Mouse (Mus musculus) stomach, embryonic 14.5 days (tissue): Measurements from ENCODE around the gene Bola1. TPM values are rescaled to one million over a fixed set of nuclear protein-coding genes. Genes with fewer than 3 reads are reported as not detected.

ENCODE experiments used
- ATAC-seq: fragments of 200-750 bp; cut with Nextera tagmentation; 2 replicates; pipeline ENCODE4 v1.8.0; 2017; ENCODE audit warnings: low read depth, moderate TSS enrichment; ENCODE audit not compliant: insufficient number of reproducible peaks, insufficient read depth, low FRiP score
- H3K27ac ChIP-seq: fragments of 300-500 bp; sonication (generic); 2 replicates; pipeline ENCODE4 v1.5.1; 2014; ENCODE audit warnings: mild to moderate bottlenecking, low read length, moderate library complexity, mixed read lengths
- H3K27me3 ChIP-seq: fragments of 300-500 bp; sonication (generic); 2 replicates; pipeline ENCODE4 v1.6.1; 2014; ENCODE audit warnings: low read length, control low read depth, mixed read lengths; ENCODE audit not compliant: control insufficient read depth, insufficient read depth
- H3K36me3 ChIP-seq: fragments of 300-500 bp; sonication (generic); 2 replicates; pipeline ENCODE4 v1.6.1; 2014; ENCODE audit warnings: mild to moderate bottlenecking, control low read depth, low read length, moderate library complexity, mixed read lengths; ENCODE audit not compliant: control insufficient read depth, insufficient read depth
- H3K4me1 ChIP-seq: fragments of 300-500 bp; sonication (generic); 2 replicates; pipeline ENCODE4 v1.6.1; 2014; ENCODE audit warnings: low read length, control low read depth, mixed read lengths; ENCODE audit not compliant: control insufficient read depth, insufficient read depth
- H3K4me2 ChIP-seq: fragments of 300-500 bp; sonication (generic); replicated peaks from 2 replicates; pipeline ENCODE4 v1.6.1; 2014; ENCODE audit warnings: low read depth, low read length, control low read depth
- H3K4me3 ChIP-seq: fragments of 300-500 bp; sonication (generic); 2 replicates; pipeline ENCODE4 v1.5.1; 2014; ENCODE audit warnings: low read depth, low read length, control low read depth
- H3K9ac ChIP-seq: fragments of 300-500 bp; sonication (generic); replicated peaks from 2 replicates; pipeline ENCODE4 v1.6.1; 2014; ENCODE audit warnings: low read depth, mild to moderate bottlenecking, control low read depth, low read length, moderate library complexity, mixed read lengths
- H3K9me3 ChIP-seq: fragments of 300-500 bp; sonication (generic); 2 replicates; pipeline ENCODE4 v1.6.1; 2016; ENCODE audit warnings: low read depth, low read length, control low read depth; ENCODE audit not compliant: control insufficient read depth
- WGBS: fragments of 180-500 bp; shearing (Covaris S2); extraction: QIAGEN DNeasy Blood & Tissue Kit; methylation state at CpG from one replicate; pipeline ENCODE4 v1.1.7; 2014; 5-methylcytosine and 5-hydroxymethylcytosine counted together
- polyA plus RNA-seq: library from polyadenylated mRNA; unstranded; fragments of >200 nt; fragmentation: Nextera tagmentation; extraction: Ambion mirVana; gene quantifications from 2 replicates; pipeline ENCODE4 v1.2.1, GENCODE M21; 2014

Bola1 gene
- polyA plus RNA-seq, 1 experiment from 2014 or later = 61.3 TPM

- H3K27ac ChIP-seq = peak overlapping the region; percentile 85
- H3K27me3 ChIP-seq = no peaks in the 10 kb centered on the region
- H3K4me1 ChIP-seq = peaks cover 21% of the 10 kb centered on the region
- under 1% methylated on average over 12 of the region's 12 CpGs for WGBS
- no peaks in the 10 kb centered on the region for H3K36me3 ChIP-seq
- H3K9ac ChIP-seq = peak overlapping the region; percentile 55
- peak overlapping the region; percentile 92 for H3K4me2 ChIP-seq
- ATAC-seq = peak; percentile 82
- no peaks in the 10 kb centered on the region for H3K9me3 ChIP-seq
- peak overlapping the region; percentile 49 for H3K4me3 ChIP-seq
Measured at GRCm38 (mm10) chr3:96160803-96161516, 58.5 kb downstream of the Bola1 start.

- Histone ChIP-seq H3K4me2 (peak overlapping the region; percentile 92), H3K27me3 (no peaks in the 10 kb centered on the region), H3K36me3 (no peaks in the 10 kb centered on the region; the same call in 1 of the 2 replicates), H3K27ac (peak overlapping the region; percentile 85), H3K4me1 (peaks cover 21% of the 10 kb centered on the region), H3K9ac (no peak overlapping the region), H3K9me3 (no peaks in the 10 kb centered on the region), H3K4me3 (peak overlapping the region; percentile 49; the same call in 1 of the 2 replicates)
- peak; percentile 70 for ATAC-seq
- WGBS = 32% methylated on average over 4 of the region's 4 CpGs
Measured at GRCm38 (mm10) chr3:96160222-96160802, 59.2 kb downstream of the Bola1 start.

GRCm38 (mm10) chr3:96159820-96160219 lies 59.7 kb downstream of the Bola1 start:
- Histone ChIP-seq H3K27me3 (no peaks in the 10 kb centered on the region), H3K36me3 (peaks cover 4% of the 10 kb centered on the region), H3K4me2 (peak overlapping the region; percentile 92), H3K9me3 (no peaks in the 10 kb centered on the region), H3K4me3 (no peak overlapping the region), H3K27ac (peak overlapping the region; percentile 85), H3K4me1 (peaks cover 21% of the 10 kb centered on the region), H3K9ac (no peak overlapping the region)
- ATAC-seq = no peak
- WGBS = 69% methylated on average over 4 of the region's 4 CpGs

GRCm38 (mm10) chr3:96155501-96155900 lies 64.0 kb downstream of the Bola1 start:
- WGBS = 80% methylated on average over 8 of the region's 8 CpGs
- Histone ChIP-seq H3K4me2 (no peak overlapping the region), H3K36me3 (peaks cover 44% of the 10 kb centered on the region), H3K9me3 (no peaks in the 10 kb centered on the region), H3K27me3 (no peaks in the 10 kb centered on the region), H3K4me1 (peaks cover 9% of the 10 kb centered on the region), H3K4me3 (no peak overlapping the region), H3K9ac (no peak overlapping the region), H3K27ac (no peak overlapping the region)
- ATAC-seq = no peak

GRCm38 (mm10) chr3:96152611-96153010 lies 66.9 kb downstream of the Bola1 start:
- no peak for ATAC-seq
- Histone ChIP-seq H3K4me2 (no peak overlapping the region), H3K27ac (no peak overlapping the region), H3K4me3 (no peak overlapping the region), H3K27me3 (no peaks in the 10 kb centered on the region), H3K36me3 (peaks cover 46% of the 10 kb centered on the region), H3K4me1 (no peaks in the 10 kb centered on the region), H3K9me3 (no peaks in the 10 kb centered on the region), H3K9ac (no peak overlapping the region)
- WGBS = 92% methylated on average over 5 of the region's 5 CpGs

- Histone ChIP-seq H3K9me3 (no peaks in the 10 kb centered on the region), H3K27ac (no peak overlapping the region), H3K4me2 (no peak overlapping the region), H3K36me3 (peaks cover 46% of the 10 kb centered on the region), H3K27me3 (no peaks in the 10 kb centered on the region), H3K9ac (no peak overlapping the region), H3K4me1 (no peaks in the 10 kb centered on the region), H3K4me3 (no peak overlapping the region)
- ATAC-seq = no peak
- WGBS = 86% methylated on average over 7 of the region's 7 CpGs
Measured at GRCm38 (mm10) chr3:96151836-96152235, 67.7 kb downstream of the Bola1 start.

- Histone ChIP-seq H3K9me3 (no peaks in the 10 kb centered on the region), H3K27ac (no peak overlapping the region), H3K4me1 (no peaks in the 10 kb centered on the region), H3K9ac (no peak overlapping the region), H3K4me2 (no peak overlapping the region), H3K36me3 (peaks cover 45% of the 10 kb centered on the region), H3K4me3 (no peak overlapping the region), H3K27me3 (no peaks in the 10 kb centered on the region)
- no peak for ATAC-seq
- 18% methylated on average over 5 of the region's 5 CpGs for WGBS
Measured at GRCm38 (mm10) chr3:96147950-96148349, 71.6 kb downstream of the Bola1 start.
